Mouse (Mus musculus): ENCODE measurements around the gene Supt3. TPM values are rescaled to one million over a fixed set of nuclear protein-coding genes. Genes with fewer than 3 reads are reported as not detected.

The Supt3 gene
- polyA plus RNA-seq, 1 experiment, result 6.4 TPM

GRCm38 (mm10) chr17:44831201-44831600 is 54.2 kb downstream of the Supt3 start:
- Histone ChIP-seq H3K27me3 (replicated peaks; ENCODE audit: control insufficient read depth, insufficient read depth, low read length) (no peaks in the 10 kb centered on the region), H3K4me1 (ENCODE audit: control insufficient read depth, insufficient read depth, low read length) (no peaks in the 10 kb centered on the region), H3K4me3 (ENCODE audit: insufficient read depth, low read depth, low read length) (no peak overlapping the region), H3K36me3 (ENCODE audit: control insufficient read depth, insufficient read depth, low read length) (no peaks in the 10 kb centered on the region), H3K27ac (ENCODE audit: insufficient read depth, low read depth, low read length) (no peak overlapping the region)
- no peak for DNase-seq
- WGBS, result 75% methylated on average over 1 of the region's 1 CpGs
- TF ChIP-seq CTCF (conservative IDR thresholded peaks at IDR 0.05; ENCODE audit: insufficient read depth, insufficient read length, low read depth, low read length) (no peak), POLR2A (IDR thresholded peaks at IDR 0.05; ENCODE audit: low read depth, low read length) (no peak)

GRCm38 (mm10) chr17:44842184-44842583 is 65.2 kb downstream of the Supt3 start:
- no peak for DNase-seq
- Histone ChIP-seq H3K4me3 (ENCODE audit: insufficient read depth, low read depth, low read length) (no peak overlapping the region), H3K27me3 (replicated peaks; ENCODE audit: control insufficient read depth, insufficient read depth, low read length) (no peaks in the 10 kb centered on the region), H3K4me1 (ENCODE audit: control insufficient read depth, insufficient read depth, low read length) (no peaks in the 10 kb centered on the region), H3K27ac (ENCODE audit: insufficient read depth, low read depth, low read length) (no peak overlapping the region), H3K36me3 (ENCODE audit: control insufficient read depth, insufficient read depth, low read length) (no peaks in the 10 kb centered on the region; the same call in 1 of the 2 replicates)
- TF ChIP-seq CTCF (conservative IDR thresholded peaks at IDR 0.05; ENCODE audit: insufficient read depth, insufficient read length, low read depth, low read length) (no peak), POLR2A (IDR thresholded peaks at IDR 0.05; ENCODE audit: low read depth, low read length) (no peak)
- 81% methylated on average over 4 of the region's 4 CpGs for WGBS

DNA sequence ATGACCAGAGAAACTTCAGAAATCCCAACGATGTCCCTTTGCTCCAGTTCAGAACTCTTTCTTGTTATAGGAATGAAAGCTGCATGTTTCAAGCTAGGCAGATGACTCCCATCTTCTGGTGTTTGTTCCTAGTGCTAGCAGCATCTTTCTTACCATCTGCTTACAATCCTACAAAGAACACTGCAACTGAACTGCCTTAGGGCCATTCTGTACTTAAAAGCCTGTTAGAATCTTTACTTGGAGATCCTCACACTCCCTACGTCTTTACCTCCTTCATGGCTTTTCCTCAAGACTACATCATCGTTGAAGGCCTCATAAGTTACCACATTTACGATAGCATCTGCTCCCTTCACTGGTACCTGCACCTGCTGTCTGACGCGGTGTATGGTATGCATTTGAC is 86.2 kb downstream of the Supt3 start:
- Histone ChIP-seq H3K4me3 (ENCODE audit: insufficient read depth, low read depth, low read length) (no peak overlapping the region), H3K36me3 (ENCODE audit: control insufficient read depth, insufficient read depth, low read length) (no peaks in the 10 kb centered on the region), H3K27ac (ENCODE audit: insufficient read depth, low read depth, low read length) (no peak overlapping the region), H3K27me3 (replicated peaks; ENCODE audit: control insufficient read depth, insufficient read depth, low read length) (no peaks in the 10 kb centered on the region), H3K4me1 (ENCODE audit: control insufficient read depth, insufficient read depth, low read length) (no peaks in the 10 kb centered on the region)
- 95% methylated on average over 6 of the region's 6 CpGs for WGBS
- no peak for DNase-seq
- no peak for TF ChIP-seq CTCF (conservative IDR thresholded peaks at IDR 0.05; ENCODE audit: insufficient read depth, insufficient read length, low read depth, low read length)
- TF ChIP-seq POLR2A (IDR thresholded peaks at IDR 0.05; ENCODE audit: low read depth, low read length), result no peak

- H3K36me3 ChIP-seq (ENCODE audit: control insufficient read depth, insufficient read depth, low read length), result no peaks in the 10 kb centered on the region
- DNase-seq, result no peak
- no peak overlapping the region for H3K4me3 ChIP-seq (ENCODE audit: insufficient read depth, low read depth, low read length)
- H3K27me3 ChIP-seq (replicated peaks; ENCODE audit: control insufficient read depth, insufficient read depth, low read length), result no peaks in the 10 kb centered on the region
- 61% methylated on average over 1 of the region's 1 CpGs for WGBS
- no peak for TF ChIP-seq POLR2A (IDR thresholded peaks at IDR 0.05; ENCODE audit: low read depth, low read length)
- TF ChIP-seq CTCF (conservative IDR thresholded peaks at IDR 0.05; ENCODE audit: insufficient read depth, insufficient read length, low read depth, low read length), result no peak
- no peaks in the 10 kb centered on the region for H3K4me1 ChIP-seq (ENCODE audit: control insufficient read depth, insufficient read depth, low read length)
- no peak overlapping the region for H3K27ac ChIP-seq (ENCODE audit: insufficient read depth, low read depth, low read length)
Observed at GRCm38 (mm10) chr17:44893592-44893991, 116.6 kb downstream of the Supt3 start.

DNA sequence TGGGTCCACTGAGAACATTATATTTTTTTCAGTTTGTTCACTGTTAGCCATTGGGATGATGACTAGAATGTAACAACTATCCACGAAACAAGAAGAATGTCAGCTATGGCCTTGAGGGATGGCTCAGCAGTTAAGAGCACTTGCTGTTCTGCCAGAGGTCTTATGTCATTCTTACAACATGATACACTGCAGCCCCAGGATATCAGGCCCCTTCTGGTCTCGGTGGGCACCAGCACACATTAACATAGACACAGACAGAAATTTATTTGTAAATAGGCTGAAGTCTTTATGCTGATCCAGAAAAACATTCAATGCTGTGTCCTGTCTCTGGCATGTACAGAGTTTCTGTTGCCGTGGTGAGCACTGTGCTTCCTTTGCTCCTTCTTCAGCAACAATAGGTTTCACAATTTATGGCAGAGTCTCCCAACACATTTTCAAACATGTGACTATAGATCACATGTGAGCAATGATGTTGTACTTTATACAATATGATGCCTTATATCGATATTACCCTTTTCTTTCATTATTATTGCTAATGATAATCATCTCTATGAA is 166.7 kb downstream of the Supt3 start:
- no peaks in the 10 kb centered on the region for H3K27me3 ChIP-seq (replicated peaks; ENCODE audit: control insufficient read depth, insufficient read depth, low read length)
- no peaks in the 10 kb centered on the region for H3K4me1 ChIP-seq (ENCODE audit: control insufficient read depth, insufficient read depth, low read length)
- no peak for TF ChIP-seq CTCF (conservative IDR thresholded peaks at IDR 0.05; ENCODE audit: insufficient read depth, insufficient read length, low read depth, low read length)
- no peak for TF ChIP-seq POLR2A (IDR thresholded peaks at IDR 0.05; ENCODE audit: low read depth, low read length)
- no peak overlapping the region for H3K4me3 ChIP-seq (ENCODE audit: insufficient read depth, low read depth, low read length)
- DNase-seq, result no peak
- WGBS, result 75% methylated on average over 4 of the region's 4 CpGs
- H3K27ac ChIP-seq (ENCODE audit: insufficient read depth, low read depth, low read length), result no peak overlapping the region
- H3K36me3 ChIP-seq (ENCODE audit: control insufficient read depth, insufficient read depth, low read length), result no peaks in the 10 kb centered on the region

- H3K36me3 ChIP-seq (ENCODE audit: control insufficient read depth, insufficient read depth, low read length), result no peaks in the 10 kb centered on the region
- WGBS, result 87% methylated on average over 5 of the region's 5 CpGs
- DNase-seq, result peak; percentile 11
- no peak for TF ChIP-seq CTCF (conservative IDR thresholded peaks at IDR 0.05; ENCODE audit: insufficient read depth, insufficient read length, low read depth, low read length)
- TF ChIP-seq POLR2A (IDR thresholded peaks at IDR 0.05; ENCODE audit: low read depth, low read length), result no peak
- H3K27ac ChIP-seq (ENCODE audit: insufficient read depth, low read depth, low read length), result no peak overlapping the region
- H3K4me3 ChIP-seq (ENCODE audit: insufficient read depth, low read depth, low read length), result no peak overlapping the region
- no peaks in the 10 kb centered on the region for H3K27me3 ChIP-seq (replicated peaks; ENCODE audit: control insufficient read depth, insufficient read depth, low read length)
- no peaks in the 10 kb centered on the region for H3K4me1 ChIP-seq (ENCODE audit: control insufficient read depth, insufficient read depth, low read length)
Observed at GRCm38 (mm10) chr17:44945333-44945732, 168.4 kb downstream of the Supt3 start.

DNA sequence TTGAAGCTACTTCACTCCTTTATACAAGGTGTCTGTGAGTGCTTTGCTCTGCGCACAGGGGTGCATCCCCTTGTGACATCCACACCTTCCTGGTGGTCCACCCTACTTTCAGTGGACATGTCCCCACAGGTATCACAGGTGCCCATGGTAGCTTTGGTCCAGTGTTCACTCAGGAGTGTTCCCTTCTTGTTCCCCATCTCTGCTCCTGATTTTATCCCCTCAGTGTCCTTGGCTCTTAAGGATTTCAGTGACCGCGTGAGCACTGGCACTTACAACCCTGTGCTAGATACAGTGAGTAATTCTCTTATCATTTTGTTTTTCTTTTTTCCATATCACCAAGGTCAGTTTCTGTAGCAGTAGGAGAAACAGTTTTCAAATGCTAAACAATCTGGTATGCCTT is 171.4 kb downstream of the Supt3 start:
- TF ChIP-seq POLR2A (IDR thresholded peaks at IDR 0.05; ENCODE audit: low read depth, low read length) (no peak), CTCF (conservative IDR thresholded peaks at IDR 0.05; ENCODE audit: insufficient read depth, insufficient read length, low read depth, low read length) (no peak)
- WGBS, result 94% methylated on average over 3 of the region's 3 CpGs
- no peak for DNase-seq
- no peak overlapping the region for H3K4me3 ChIP-seq (ENCODE audit: insufficient read depth, low read depth, low read length)
- H3K36me3 ChIP-seq (ENCODE audit: control insufficient read depth, insufficient read depth, low read length), result no peaks in the 10 kb centered on the region
- H3K4me1 ChIP-seq (ENCODE audit: control insufficient read depth, insufficient read depth, low read length), result no peaks in the 10 kb centered on the region
- no peak overlapping the region for H3K27ac ChIP-seq (ENCODE audit: insufficient read depth, low read depth, low read length)
- H3K27me3 ChIP-seq (replicated peaks; ENCODE audit: control insufficient read depth, insufficient read depth, low read length), result no peaks in the 10 kb centered on the region

Measured in kidney, adult 2 months (tissue).